Mouse (Mus musculus) megakaryocyte progenitor cell, adult 5-6 weeks (primary cell): Measurements from ENCODE around the gene Crybb3. TPM values are rescaled to one million over a fixed set of nuclear protein-coding genes. Genes with fewer than 3 reads are reported as not detected.

Experiments
- ATAC-seq: replicated peaks from 2 replicates; pipeline ENCODE4 v1.8.0; 2016; ENCODE audit warnings: mild to moderate bottlenecking, moderate TSS enrichment, inconsistent platforms; ENCODE audit not compliant: poor library complexity
- total RNA-seq, 2 experiments: library from RNA; stranded (forward) in 1 of 2; stranded (reverse) in 1 of 2; fragments of 157-497, 149-512 nt in 1 of 2; fragments of 200-1000 nt in 1 of 2; gene quantifications; 2 replicates each; pipeline versions ENCODE4 v1.2.3 to v1.2.4; 2015 to 2017

Gene Crybb3
- total RNA-seq, 2 experiments from 2014 or later = not detected

- no peak for ATAC-seq
Measured at GRCm38 (mm10) chr5:113050581-113051185, 30.7 kb downstream of the Crybb3 start.

GRCm38 (mm10) chr5:113049876-113050275, 31.5 kb downstream of the Crybb3 start:
- no peak for ATAC-seq

DNA sequence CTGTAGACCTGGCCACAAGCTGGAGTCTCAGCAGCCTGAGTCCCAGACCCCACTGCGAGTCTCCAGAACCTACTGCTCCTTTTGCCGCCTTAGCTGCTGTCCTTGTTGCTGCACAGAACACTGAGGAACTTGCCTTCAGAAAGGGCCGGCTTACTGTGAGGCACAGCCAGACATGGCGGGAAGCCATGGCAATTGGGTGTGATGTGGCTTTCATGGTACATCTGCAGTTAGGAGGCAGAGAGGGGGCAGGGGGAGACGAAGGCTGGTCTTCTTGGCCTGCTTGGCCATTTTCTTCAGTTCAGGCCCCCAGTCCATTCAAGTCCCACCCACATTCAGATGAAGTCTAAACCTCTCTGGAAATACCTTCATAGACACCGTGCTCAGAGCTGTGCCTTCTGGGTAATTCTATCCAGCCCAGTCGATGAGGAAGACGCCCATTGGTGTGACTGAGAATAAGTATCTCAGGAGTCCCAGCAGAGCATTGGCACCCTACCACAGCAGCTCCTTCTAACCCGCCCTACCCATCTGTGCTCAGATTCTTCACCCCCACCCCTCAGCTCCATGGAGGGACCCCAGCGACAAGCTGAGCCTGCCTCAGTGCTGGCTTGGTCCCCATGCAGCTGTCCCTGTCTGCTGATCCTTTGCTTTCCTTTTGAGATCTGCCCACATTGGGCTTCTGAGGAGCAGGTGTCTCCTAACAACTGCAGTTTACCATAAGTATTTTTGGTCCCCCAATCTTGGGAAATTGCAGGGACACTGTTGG, 35.7 kb downstream of the Crybb3 start:
- no peak for ATAC-seq

DNA sequence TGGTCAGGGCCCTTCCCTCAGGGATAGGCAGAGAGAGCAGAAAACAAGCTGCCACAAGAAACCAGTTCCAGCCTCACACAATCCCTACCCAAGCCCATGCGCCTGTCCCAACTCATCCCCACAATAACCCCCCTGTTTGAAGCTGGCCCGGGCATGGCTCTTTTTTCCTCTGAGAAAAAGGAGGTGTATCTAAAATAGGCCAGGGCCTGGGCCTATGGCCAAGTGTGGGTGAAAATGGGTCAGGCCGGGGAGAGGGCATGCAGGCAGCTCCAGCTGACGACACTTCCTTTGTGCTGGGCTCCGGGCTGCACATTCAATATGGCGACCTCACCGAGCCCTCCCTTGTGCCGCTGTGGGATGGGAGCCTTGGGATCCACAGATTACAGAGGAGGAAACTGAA, 37.9 kb downstream of the Crybb3 start:
- no peak for ATAC-seq

DNA sequence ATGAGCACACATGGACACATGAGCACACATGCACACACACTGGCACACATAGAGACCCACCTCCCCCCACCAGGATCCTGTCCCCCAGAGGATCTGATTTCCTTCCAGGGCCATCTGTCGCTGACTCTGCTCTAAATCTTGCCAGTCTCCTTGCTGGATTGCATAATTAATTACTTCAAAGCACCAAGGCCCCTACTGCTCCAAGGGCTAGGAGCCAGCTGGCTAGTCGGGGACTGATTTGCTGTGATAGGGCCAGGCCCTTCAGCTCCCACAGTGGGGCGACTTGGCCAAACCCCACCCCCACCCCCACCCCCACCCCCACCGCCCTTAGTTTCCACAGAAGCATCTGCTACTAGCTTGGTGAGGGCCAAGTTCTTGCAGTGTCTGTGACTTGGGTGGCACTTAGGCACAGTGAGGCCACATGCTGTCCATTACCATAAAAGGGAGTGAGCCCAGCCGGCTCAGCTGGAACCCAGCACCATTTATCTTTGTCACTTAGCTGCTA, 39.8 kb downstream of the Crybb3 start:
- ATAC-seq = peak; percentile 26; the same call in 1 of the 2 replicates

- ATAC-seq = 0 out of 2 replicates have a peak, but pooled peaks have one; percentile 20
Measured at GRCm38 (mm10) chr5:113040776-113041175, 40.6 kb downstream of the Crybb3 start.

- no peak for ATAC-seq
Measured at GRCm38 (mm10) chr5:113038601-113039000, 42.8 kb downstream of the Crybb3 start.

DNA sequence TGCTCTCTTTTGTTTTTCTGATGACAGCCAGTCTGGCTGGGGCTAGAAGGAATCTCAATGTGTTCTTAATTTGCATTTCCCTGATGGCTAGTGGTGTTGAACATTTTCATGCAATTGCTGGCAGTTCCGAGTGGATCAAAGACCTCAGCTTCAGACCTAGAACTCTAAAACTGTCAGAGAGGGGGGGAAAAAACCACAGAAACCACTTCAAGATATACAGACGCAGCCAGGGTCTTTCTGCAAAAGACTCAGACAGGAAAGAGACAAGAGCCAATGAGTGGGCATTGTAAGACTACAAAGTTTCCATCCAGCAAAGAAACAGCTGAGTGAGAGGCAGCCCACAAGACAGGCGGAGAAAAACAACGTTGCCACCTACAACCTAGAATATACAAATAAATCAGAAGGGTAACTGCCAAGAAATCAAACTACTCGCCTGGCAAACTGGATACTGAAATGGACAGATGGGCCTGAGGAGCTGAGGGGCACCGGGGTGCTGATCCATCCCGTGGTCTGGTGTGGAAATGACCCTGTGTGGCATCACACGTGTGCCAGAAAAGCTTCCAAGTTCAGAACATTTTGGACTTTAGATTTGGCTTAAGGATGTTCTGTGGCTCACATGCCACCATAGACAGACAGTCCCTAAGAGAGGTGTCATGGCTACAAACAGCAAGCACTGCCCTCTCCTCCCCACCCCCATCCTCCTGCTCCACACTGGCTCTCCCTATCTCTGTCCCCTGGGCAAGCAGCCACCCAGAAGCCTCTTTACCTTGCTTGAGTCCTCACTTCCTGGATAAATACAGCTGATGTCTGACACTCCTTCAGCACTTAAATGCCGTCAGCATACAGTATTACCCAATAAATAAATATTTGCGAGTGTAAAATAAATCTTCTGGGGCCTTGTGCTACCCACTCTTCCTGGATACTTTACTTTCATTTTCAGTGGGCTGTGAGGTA, 46.0 kb downstream of the Crybb3 start:
- ATAC-seq = peak; percentile 49

- ATAC-seq = no peak
Measured at GRCm38 (mm10) chr5:113031201-113031754, 50.1 kb downstream of the Crybb3 start.

DNA sequence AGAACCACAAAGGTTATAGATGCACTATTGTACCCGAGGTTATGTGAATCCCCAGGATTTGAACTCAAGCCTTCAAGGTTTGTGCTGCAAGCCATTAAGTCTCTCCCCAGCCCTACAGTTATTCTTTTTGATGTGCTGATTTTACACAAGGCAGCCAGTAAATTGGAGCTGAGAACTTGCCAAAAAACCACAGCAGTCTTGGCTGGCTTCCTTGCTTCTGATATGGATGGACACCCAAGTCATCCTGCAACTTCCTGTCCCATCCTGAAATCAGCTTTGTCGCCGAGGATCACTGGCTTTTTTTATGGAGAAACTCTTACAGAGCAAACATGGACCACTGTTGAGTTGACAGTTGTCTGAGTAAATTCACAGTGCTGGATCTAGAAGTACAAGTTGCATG, 51.3 kb downstream of the Crybb3 start:
- ATAC-seq = no peak

GRCm38 (mm10) chr5:113026706-113027105, 54.7 kb downstream of the Crybb3 start:
- no peak for ATAC-seq

Other genes starting within 250 kb of the Crybb3 start
- 0.84 and 1.5 TPM in 2 replicates for gene Myo18b, start 185.2 kb downstream of the Crybb3 start, total RNA-seq (2015)
- gene Myo18b, start 185.2 kb downstream of the Crybb3 start, total RNA-seq (2017) = 2.2 and 3.1 TPM in 2 replicates
- 17.0 and 18.6 TPM in 2 replicates for gene Grk3, start 65.8 kb downstream of the Crybb3 start, total RNA-seq (2015)
- gene Grk3, start 65.8 kb downstream of the Crybb3 start, total RNA-seq (2017) = 18.7 and 21.8 TPM in 2 replicates
- not detected in 2 replicates for gene Crybb2, start 11.5 kb downstream of the Crybb3 start, total RNA-seq (2015)
- not detected in 2 replicates for gene Crybb2, start 11.5 kb downstream of the Crybb3 start, total RNA-seq (2017)
- 1.6 and 2.7 TPM in 2 replicates for gene 2900026A02Rik, start 139.7 kb upstream of the Crybb3 start, total RNA-seq (2015)
- gene 2900026A02Rik, start 139.7 kb upstream of the Crybb3 start, total RNA-seq (2017) = 1.3 and 2.0 TPM in 2 replicates
- not detected in 2 replicates for gene Tmem211, start 145.3 kb upstream of the Crybb3 start, total RNA-seq (2015)
- gene Tmem211, start 145.3 kb upstream of the Crybb3 start, total RNA-seq (2017) = not detected in 2 replicates
- 0.67 TPM in 1 of 2 replicates, not detected in the other for gene Sgsm1, start 229.2 kb upstream of the Crybb3 start, total RNA-seq (2015)
- not detected in 2 replicates for gene Sgsm1, start 229.2 kb upstream of the Crybb3 start, total RNA-seq (2017)